Comparison of ENCODE assay signal across 7 mouse cellular contexts in genomic region chr2:152413765-152414584, GRCm38 (mm10). TPM values are rescaled to one million over a fixed set of nuclear protein-coding genes. Genes with fewer than 3 reads are reported as not detected.
DNase-seq lines count a peak whose midpoint lies in the region; ATAC-seq and TF ChIP-seq lines count a peak whose summit lies in the region.

No protein-coding gene starts in this region.

- H3K4me1 ChIP-seq in kidney, embryonic 14.5 days (ENCODE audit: control insufficient read depth, insufficient read depth, low read length), result peaks cover 28% of the 10 kb centered on the region
- peaks cover 8% of the 10 kb centered on the region; the same call in 1 of the 2 replicates for H3K4me1 ChIP-seq in lung, postnatal 0 days (ENCODE audit: insufficient read depth, low read depth, low read length)

- no peaks in the 10 kb centered on the region for H3K27me3 ChIP-seq in kidney, embryonic 14.5 days (ENCODE audit: control insufficient read depth, insufficient read depth, low read length)
- H3K27me3 ChIP-seq in lung, postnatal 0 days (replicated peaks; ENCODE audit: insufficient read depth, low read length), result no peaks in the 10 kb centered on the region

- peak overlapping the region; percentile 99 for H3K27ac ChIP-seq in kidney, embryonic 14.5 days (ENCODE audit: low read depth, low read length)
- peak overlapping the region; percentile 97 for H3K27ac ChIP-seq in lung, postnatal 0 days (ENCODE audit: low read length)

- peak overlapping the region; percentile 84 for H3K4me3 ChIP-seq in kidney, embryonic 14.5 days (ENCODE audit: low read length)
- H3K4me3 ChIP-seq in lung, postnatal 0 days (ENCODE audit: low read depth, low read length), result peak overlapping the region; percentile 82

- peaks cover 6% of the 10 kb centered on the region; the same call in 1 of the 2 replicates for H3K9me3 ChIP-seq in kidney, embryonic 14.5 days (ENCODE audit: control insufficient read depth, low read length)
- no peaks in the 10 kb centered on the region for H3K9me3 ChIP-seq in lung, postnatal 0 days (ENCODE audit: low read length)

- peaks cover 4% of the 10 kb centered on the region; the same call in 1 of the 2 replicates for H3K36me3 ChIP-seq in kidney, embryonic 14.5 days (ENCODE audit: control insufficient read depth, insufficient read depth, low read length)
- no peaks in the 10 kb centered on the region for H3K36me3 ChIP-seq in lung, postnatal 0 days (ENCODE audit: insufficient read depth, low read length)

- no peak for TF ChIP-seq CTCF in lung, postnatal 0 days (IDR thresholded peaks at IDR 0.05)

- no peak for TF ChIP-seq EP300 in lung, postnatal 0 days (IDR thresholded peaks at IDR 0.05)

- ATAC-seq in granulocyte monocyte progenitor cell, adult 5-6 weeks (replicated peaks; ENCODE audit: poor library complexity, severe bottlenecking), result peak; percentile 47
- peak; percentile 2 for ATAC-seq in kidney, embryonic 14.5 days (ENCODE audit: low FRiP score, low TSS enrichment)
- peak; percentile 4 for ATAC-seq in lung, postnatal 0 days

- peak; percentile 11 to 60 for DNase-seq in urinary bladder, adult 18-20 months (ENCODE audit: low spot score in 2 of 2)
- DNase-seq in urinary bladder, postnatal 4 days (ENCODE audit: low spot score in 2 of 2), result no peak
- peak; percentile 56 for DNase-seq in cerebellum, adult 9-10 months
- peak; percentile 58 for DNase-seq in lung, postnatal 0 days (ENCODE audit: low spot score)
- peak; percentile 16 for DNase-seq in spleen, adult 12 weeks (ENCODE audit: low spot score)

- H3K4me2 ChIP-seq in kidney, embryonic 14.5 days (replicated peaks; ENCODE audit: low read depth, low read length), result peak overlapping the region; percentile 94
- peak overlapping the region; percentile 83 for H3K4me2 ChIP-seq in lung, postnatal 0 days (replicated peaks; ENCODE audit: low read depth, low read length)

- WGBS in kidney, embryonic 14.5 days, result under 1% methylated on average over 83 of the region's 86 CpGs
- 1% methylated on average over 83 of the region's 86 CpGs for WGBS in lung, postnatal 0 days

- peak overlapping the region; percentile 97 for H3K9ac ChIP-seq in kidney, embryonic 14.5 days (ENCODE audit: low read depth, low read length)
- peak overlapping the region; percentile 89 for H3K9ac ChIP-seq in lung, postnatal 0 days (replicated peaks; ENCODE audit: low read depth)

RNA-seq across cellular contexts. Expression of gene Zcchc3, which starts 0.9 kb away (rescaled TPM):
- 3.7 and 9.4 TPM in 2 replicates for total RNA-seq in granulocyte monocyte progenitor cell, adult 5-6 weeks (2014; fragmentation: Nextera tagmentation)
- 4.8 and 4.9 TPM in 2 replicates for total RNA-seq in granulocyte monocyte progenitor cell, adult 5-6 weeks (2017)
- 51.1 and 62.2 TPM in 2 replicates for polyA plus RNA-seq in kidney, embryonic 14.5 days (2014; fragmentation: Nextera tagmentation; extraction: Ambion mirVana)
- polyA plus RNA-seq in lung, postnatal 0 days (2015; fragmentation: Nextera tagmentation; extraction: Ambion mirVana), result 17.3 TPM in 2 replicates

RNA-seq across cellular contexts. Expression of gene 6820408C15Rik, which starts 1.4 kb away (rescaled TPM):
- 0.75 TPM in 1 of 2 replicates, not detected in the other for total RNA-seq in granulocyte monocyte progenitor cell, adult 5-6 weeks (2014; fragmentation: Nextera tagmentation)
- total RNA-seq in granulocyte monocyte progenitor cell, adult 5-6 weeks (2017), result not detected in 2 replicates
- 0.37 TPM in 2 replicates for polyA plus RNA-seq in kidney, embryonic 14.5 days (2014; fragmentation: Nextera tagmentation; extraction: Ambion mirVana)
- polyA plus RNA-seq in lung, postnatal 0 days (2015; fragmentation: Nextera tagmentation; extraction: Ambion mirVana), result 10.7 and 14.6 TPM in 2 replicates

RNA-seq across cellular contexts. Expression of gene Sox12, which starts 16.1 kb away (rescaled TPM):
- 8.6 and 10.5 TPM in 2 replicates for total RNA-seq in granulocyte monocyte progenitor cell, adult 5-6 weeks (2014; fragmentation: Nextera tagmentation)
- total RNA-seq in granulocyte monocyte progenitor cell, adult 5-6 weeks (2017), result 1.5 and 2.4 TPM in 2 replicates
- 22.3 and 25.3 TPM in 2 replicates for polyA plus RNA-seq in kidney, embryonic 14.5 days (2014; fragmentation: Nextera tagmentation; extraction: Ambion mirVana)
- polyA plus RNA-seq in lung, postnatal 0 days (2015; fragmentation: Nextera tagmentation; extraction: Ambion mirVana), result 3.5 and 3.9 TPM in 2 replicates

RNA-seq across cellular contexts. Expression of gene Nrsn2, which starts 37.5 kb away (rescaled TPM):
- not detected in 2 replicates for total RNA-seq in granulocyte monocyte progenitor cell, adult 5-6 weeks (2014; fragmentation: Nextera tagmentation)
- total RNA-seq in granulocyte monocyte progenitor cell, adult 5-6 weeks (2017), result not detected in 2 replicates
- polyA plus RNA-seq in kidney, embryonic 14.5 days (2014; fragmentation: Nextera tagmentation; extraction: Ambion mirVana), result 1.7 and 2.4 TPM in 2 replicates
- polyA plus RNA-seq in lung, postnatal 0 days (2015; fragmentation: Nextera tagmentation; extraction: Ambion mirVana), result not detected in 2 replicates

RNA-seq across cellular contexts. Expression of gene Defb23, which starts 50.4 kb away (rescaled TPM):
- total RNA-seq in granulocyte monocyte progenitor cell, adult 5-6 weeks (2014; fragmentation: Nextera tagmentation), result not detected in 2 replicates
- not detected in 2 replicates for total RNA-seq in granulocyte monocyte progenitor cell, adult 5-6 weeks (2017)
- polyA plus RNA-seq in kidney, embryonic 14.5 days (2014; fragmentation: Nextera tagmentation; extraction: Ambion mirVana), result not detected in 2 replicates
- not detected in 2 replicates for polyA plus RNA-seq in lung, postnatal 0 days (2015; fragmentation: Nextera tagmentation; extraction: Ambion mirVana)

Comparison
In these comparisons a context has a peak if more than half of its experiments do, and no peak if none do; other contexts are left out.
1. DNase-seq: peak in urinary bladder, adult 18-20 months (2 of 2), cerebellum, adult 9-10 months (single experiment), lung, postnatal 0 days (single experiment) and spleen, adult 12 weeks (single experiment); none in urinary bladder, postnatal 4 days (0 of 2).
2. Peak in every context shown above with its lines, with median percentiles within 50 percentile points of each other: ATAC-seq.